Mouse (Mus musculus) liver, adult (tissue): ENCODE results near the gene Dbnl.

Experiments used
- GATA4 ChIP-seq: IDR thresholded peaks from 2 replicates; pipeline ENCODE4 v1.6.1; 2014; ENCODE audit warnings: mild to moderate bottlenecking, low read length; ENCODE audit not compliant: insufficient replicate concordance

Dbnl gene

DNA sequence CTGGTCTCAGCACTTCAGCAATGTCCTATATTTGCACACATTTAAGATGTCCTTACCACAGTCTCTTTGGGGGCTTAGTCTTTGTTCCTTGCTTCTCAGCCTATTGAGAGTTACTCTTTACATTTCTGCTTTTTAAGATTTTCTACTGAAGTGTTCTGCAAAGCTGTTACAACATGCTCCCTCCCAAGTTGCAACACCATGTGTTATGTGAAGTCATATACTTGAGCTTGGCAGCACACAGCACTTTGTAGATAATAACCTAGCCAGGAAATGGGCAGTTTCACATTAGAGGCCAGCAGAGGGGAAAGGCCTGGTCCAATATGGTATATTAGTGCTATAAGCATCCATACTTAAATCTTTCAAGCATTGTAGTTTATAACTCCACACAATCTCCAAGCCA, 2.6 kb upstream of the Dbnl start:
- no peak for TF ChIP-seq GATA4

DNA sequence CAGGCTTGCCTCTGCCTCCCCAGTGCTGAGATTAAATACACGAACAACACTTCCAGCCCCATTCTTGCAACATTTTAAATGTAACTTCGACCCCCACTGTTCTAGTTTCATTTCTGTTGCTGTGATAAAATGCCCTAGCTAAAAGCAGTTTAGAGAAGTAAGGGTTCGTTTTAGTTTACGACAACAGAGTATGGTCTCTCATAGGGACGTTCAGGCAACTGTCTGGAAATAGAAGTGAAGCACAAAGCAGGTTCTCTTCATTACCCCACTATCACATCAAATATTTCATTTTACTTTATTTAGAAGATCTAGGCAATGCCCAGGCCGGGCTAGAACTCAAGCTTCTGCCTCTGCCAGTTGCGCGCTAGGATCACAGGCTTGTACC, 625 bp upstream of the Dbnl start:
- no peak for TF ChIP-seq GATA4

DNA sequence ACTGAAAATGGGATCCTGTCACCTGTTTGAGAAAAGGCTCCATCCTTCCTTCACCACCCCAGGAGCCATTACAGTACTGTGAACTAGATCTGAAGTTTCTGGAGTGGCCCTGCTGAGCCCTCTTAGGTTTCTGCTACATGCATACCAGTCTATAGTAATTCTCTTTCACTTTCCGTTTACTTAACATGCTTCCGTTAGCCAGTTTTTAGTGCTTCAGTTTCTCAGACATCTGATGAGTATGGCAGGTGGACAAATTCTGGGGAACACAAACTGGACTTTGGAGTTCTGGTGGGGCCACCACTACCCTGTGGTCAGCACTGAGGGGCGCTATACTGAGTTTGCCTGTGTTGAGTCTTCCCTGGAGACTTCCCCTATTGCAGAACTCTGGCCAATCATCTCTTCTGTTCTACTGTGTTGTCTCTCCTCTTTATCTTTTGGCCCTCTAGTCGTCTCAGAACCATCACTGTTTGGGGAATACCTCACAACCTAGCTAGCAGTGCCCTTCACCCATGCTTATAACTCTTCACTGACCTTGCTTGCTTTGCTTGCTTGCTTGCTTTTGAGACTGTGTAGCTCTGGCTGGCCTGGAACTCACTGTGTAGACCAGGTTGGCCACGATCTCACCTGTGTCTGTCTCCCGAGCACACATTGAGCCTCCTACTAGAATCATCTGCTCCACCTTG, 924 bp downstream of the Dbnl start:
- no peak for TF ChIP-seq GATA4

GRCm38 (mm10) chr11:5789754-5790333, 1.6 kb downstream of the Dbnl start:
- no peak for TF ChIP-seq GATA4

DNA sequence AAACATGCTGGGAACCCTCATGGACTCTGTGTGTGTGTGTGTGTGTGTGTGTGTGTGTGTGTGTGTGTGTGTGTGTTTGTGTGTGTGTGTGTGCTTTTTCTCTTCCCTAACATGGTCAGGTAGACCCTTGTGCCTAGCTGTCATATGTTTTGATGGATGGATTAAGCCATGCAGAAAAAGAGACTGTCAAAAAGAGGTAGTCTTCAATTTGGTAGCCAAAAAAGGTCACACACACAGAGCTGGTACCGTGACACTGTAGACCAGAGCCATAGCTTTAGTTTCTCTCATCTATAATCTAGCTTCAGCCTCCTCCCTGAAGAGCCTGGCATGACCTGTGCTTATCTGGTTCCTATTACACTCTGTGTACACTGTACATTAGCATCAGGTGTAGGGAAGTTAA, 2.1 kb downstream of the Dbnl start:
- TF ChIP-seq GATA4: no peak

DNA sequence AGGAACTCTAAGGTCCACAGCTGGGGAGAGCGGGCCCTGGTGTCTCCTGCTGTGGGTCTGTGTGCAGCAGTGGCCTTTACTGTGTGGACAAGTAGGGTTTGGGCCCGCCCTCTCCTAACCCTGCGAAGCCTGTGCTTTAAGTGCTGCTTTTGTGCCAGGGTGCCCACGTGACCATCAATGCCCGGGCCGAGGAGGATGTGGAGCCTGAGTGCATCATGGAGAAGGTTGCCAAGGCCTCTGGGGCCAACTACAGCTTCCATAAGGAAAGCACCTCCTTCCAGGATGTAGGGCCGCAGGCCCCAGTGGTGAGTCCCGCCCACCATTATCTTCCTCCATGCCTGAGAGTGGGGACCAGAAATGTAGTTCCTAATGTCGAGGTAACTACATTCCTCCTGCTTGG, 7.0 kb downstream of the Dbnl start:
- TF ChIP-seq GATA4: no peak

- TF ChIP-seq GATA4: no peak
Measured at GRCm38 (mm10) chr11:5795706-5796105, 7.4 kb downstream of the Dbnl start.

GRCm38 (mm10) chr11:5796939-5797338, 8.7 kb downstream of the Dbnl start:
- no peak for TF ChIP-seq GATA4

DNA sequence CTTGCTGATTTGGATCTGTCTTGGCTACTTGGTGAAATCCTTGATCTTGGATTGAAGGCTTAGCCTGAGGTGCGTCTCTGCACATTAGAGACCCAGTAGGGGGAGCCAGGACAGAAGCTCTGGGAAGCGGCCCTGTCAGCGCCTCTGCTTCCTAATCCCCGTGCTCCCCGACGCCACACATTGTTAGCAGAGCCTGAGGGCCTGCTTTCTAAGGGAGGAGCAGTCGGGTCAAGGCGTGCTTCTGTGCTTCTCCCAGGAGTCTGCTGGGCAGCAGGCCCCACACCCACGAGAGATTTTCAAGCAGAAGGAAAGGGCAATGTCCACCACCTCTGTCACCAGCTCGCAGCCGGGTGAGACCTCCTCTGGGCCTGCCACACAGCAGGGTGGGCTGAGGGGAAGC, 9.1 kb downstream of the Dbnl start:
- TF ChIP-seq GATA4: no peak

- TF ChIP-seq GATA4: no peak
Measured at GRCm38 (mm10) chr11:5797928-5798327, 9.6 kb downstream of the Dbnl start.

- TF ChIP-seq GATA4: no peak
Measured at GRCm38 (mm10) chr11:5799621-5800490, 11.6 kb downstream of the Dbnl start.

DNA sequence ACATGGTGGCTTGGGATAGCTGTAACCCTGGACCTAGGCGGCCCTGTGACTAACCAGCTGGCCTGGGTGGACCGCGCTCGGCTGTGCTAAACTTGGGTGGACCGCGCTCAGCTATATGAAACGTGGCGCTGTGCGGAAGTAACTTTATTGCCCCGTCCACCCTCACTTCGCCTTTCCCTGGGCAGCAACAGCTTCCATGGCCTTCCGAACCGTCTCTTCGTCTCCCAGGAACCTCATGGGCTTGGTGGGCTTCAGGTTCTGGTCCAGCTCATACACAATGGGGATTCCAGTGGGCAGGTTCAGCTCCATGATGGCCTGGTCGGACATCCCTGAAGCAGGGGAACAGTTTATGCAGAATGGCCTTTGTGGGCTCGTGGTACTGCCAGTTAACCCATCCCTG, 13.2 kb downstream of the Dbnl start:
- no peak for TF ChIP-seq GATA4

DNA sequence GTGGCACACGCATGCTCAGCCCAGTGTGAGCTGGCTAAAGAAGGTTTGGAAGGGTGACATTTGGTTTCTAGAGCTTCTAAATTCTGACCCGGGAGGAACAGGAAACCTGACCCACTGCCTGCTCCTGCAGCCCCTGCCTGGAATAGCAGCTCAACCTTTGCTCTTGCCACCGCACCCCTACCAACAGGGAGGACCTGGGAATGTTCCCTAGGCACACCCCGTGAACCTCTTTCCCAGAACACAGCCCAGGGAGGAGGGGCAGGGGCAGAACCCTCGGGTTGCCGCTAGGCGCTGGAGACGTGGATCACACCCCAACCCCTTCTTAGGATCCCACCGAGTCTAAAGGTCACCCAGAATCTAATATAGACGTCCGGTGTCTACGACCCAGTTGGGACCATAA, 13.7 kb downstream of the Dbnl start:
- no peak for TF ChIP-seq GATA4

- TF ChIP-seq GATA4: no peak
Measured at GRCm38 (mm10) chr11:5802457-5803217, 14.3 kb downstream of the Dbnl start.

DNA sequence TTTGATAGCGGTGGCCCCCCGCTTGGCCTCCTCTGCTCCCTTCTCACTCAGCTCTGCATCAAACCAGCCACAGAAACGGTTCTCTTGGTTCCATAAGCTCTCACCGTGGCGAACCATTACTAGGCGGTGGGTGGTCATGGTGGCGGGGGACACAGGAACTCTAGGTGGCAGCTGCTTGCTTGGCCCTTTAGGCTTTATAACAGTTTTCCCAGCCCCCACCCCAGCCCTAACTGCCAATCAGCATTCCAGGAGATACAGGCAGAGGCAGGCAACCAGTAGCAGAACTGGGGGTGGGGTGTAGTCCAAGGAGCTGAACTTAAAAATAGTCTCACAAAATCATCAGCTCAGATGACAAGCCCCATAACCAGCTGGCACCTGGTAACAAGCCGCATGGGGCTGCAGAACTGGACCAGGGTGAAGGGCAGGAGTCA, 15.3 kb downstream of the Dbnl start, which contains the start of gene Pgam2:
Gene Pgam2 (minus strand): TSS at position 183 of the 431 bp plus-strand sequence.
- no peak for TF ChIP-seq GATA4

- TF ChIP-seq GATA4: no peak
Measured at GRCm38 (mm10) chr11:5804174-5804573, 15.9 kb downstream of the Dbnl start.

DNA sequence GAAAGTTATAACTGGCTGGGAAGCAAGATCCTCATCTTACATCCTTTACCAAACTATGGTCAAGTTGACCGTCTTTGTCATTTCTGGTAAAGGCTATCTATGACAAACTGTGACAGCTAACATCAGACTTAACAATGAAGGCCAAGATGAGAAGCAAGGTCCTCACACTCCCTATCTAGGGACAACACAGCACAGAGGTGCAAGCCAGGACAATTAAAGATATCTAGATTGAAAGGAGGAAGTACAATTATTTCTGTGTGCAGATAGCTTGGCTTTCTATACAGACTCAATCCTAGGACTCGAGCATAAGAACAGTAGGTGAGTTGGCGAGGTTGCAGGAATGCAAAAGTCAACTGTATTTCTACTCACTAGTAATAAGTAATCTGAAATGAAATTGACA, 17.4 kb downstream of the Dbnl start:
- no peak for TF ChIP-seq GATA4
